Mouse (Mus musculus) hindbrain, postnatal 0 days (tissue): ENCODE results near the gene Obscn. TPM values are rescaled to one million over a fixed set of nuclear protein-coding genes. Genes with fewer than 3 reads are reported as not detected.

Experiments
- ATAC-seq: fragments of 200-750 bp; cut with Nextera tagmentation; 2 replicates; pipeline ENCODE4 v1.8.0; 2017; ENCODE audit warnings: mild to moderate bottlenecking, moderate TSS enrichment, moderate library complexity
- DNase-seq: peaks from one replicate; pipeline ENCODE4 v3.0.0-alpha.2; 2015; ENCODE audit warnings: low spot score
- H3K27ac ChIP-seq: fragments of 300-500 bp; sonication (generic); 2 replicates; pipeline ENCODE4 v1.5.1; 2014; ENCODE audit warnings: mild to moderate bottlenecking
- H3K27me3 ChIP-seq: fragments of 300-500 bp; sonication (generic); 2 replicates; pipeline ENCODE4 v1.6.1; 2014; ENCODE audit warnings: low read length, mixed read lengths; ENCODE audit not compliant: insufficient read depth
- H3K36me3 ChIP-seq: fragments of 300-500 bp; sonication (generic); 2 replicates; pipeline ENCODE4 v1.6.1; 2014; ENCODE audit warnings: low read length, mixed read lengths; ENCODE audit not compliant: insufficient read depth
- H3K4me1 ChIP-seq: fragments of 300-500 bp; sonication (generic); 2 replicates; pipeline ENCODE4 v1.6.1; 2014; ENCODE audit warnings: antibody characterized with exemption, low read length, mixed read lengths; ENCODE audit not compliant: insufficient read depth
- H3K4me2 ChIP-seq: fragments of 300-500 bp; sonication (generic); 2 replicates; pipeline ENCODE4 v1.6.1; 2014; ENCODE audit warnings: low read depth, mild to moderate bottlenecking, low read length, moderate library complexity, mixed read lengths
- H3K4me3 ChIP-seq: fragments of 300-500 bp; sonication (generic); 2 replicates; pipeline ENCODE4 v1.5.1; 2014; ENCODE audit warnings: low read length
- H3K9ac ChIP-seq: fragments of 300-500 bp; sonication (generic); replicated peaks from 2 replicates; pipeline ENCODE4 v1.6.1; 2014; ENCODE audit warnings: mild to moderate bottlenecking, low read length, moderate library complexity, mixed read lengths
- H3K9me3 ChIP-seq: fragments of 300-500 bp; sonication (generic); 2 replicates; pipeline ENCODE4 v1.6.1; 2016; ENCODE audit warnings: low read length, mixed read lengths
- CTCF ChIP-seq: IDR thresholded peaks from 2 replicates; pipeline ENCODE4 v1.5.1; 2016; ENCODE audit warnings: antibody characterized with exemption, control low read depth, low read depth
- WGBS: fragments of 180-500 bp; shearing (Covaris S2); extraction: QIAGEN DNeasy Blood & Tissue Kit; methylation state at CpG from one replicate; pipeline ENCODE4 v1.1.7; 2014; 5-methylcytosine and 5-hydroxymethylcytosine counted together
- polyA plus RNA-seq: library from polyadenylated mRNA; unstranded; fragments of >200 nt; fragmentation: Nextera tagmentation; extraction: Ambion mirVana; gene quantifications from 2 replicates; pipeline ENCODE4 v1.2.1, GENCODE M21; 2015
- total RNA-seq: library from RNA; depleted of rRNA; stranded (reverse); fragments of >200 nt; gene quantifications from 2 replicates; pipeline ENCODE4 v1.2.3, GENCODE M21; 2014

Obscn gene
- total and polyA plus RNA-seq, 2 experiments from 2014 or later: 0.41 to 2.8 TPM

- Histone ChIP-seq H3K36me3 (0 out of 2 replicates have a peak, but pooled peaks cover 2% of the 10 kb centered on the region), H3K4me3 (no peak overlapping the region), H3K9ac (no peak overlapping the region), H3K27me3 (no peaks in the 10 kb centered on the region), H3K4me2 (no peak overlapping the region), H3K27ac (no peak overlapping the region), H3K4me1 (no peaks in the 10 kb centered on the region), H3K9me3 (no peaks in the 10 kb centered on the region)
- WGBS: 55% methylated on average over 12 of the region's 12 CpGs
- TF ChIP-seq CTCF: no peak
- ATAC-seq (0 out of 2 replicates have a peak, but pooled peaks have one; percentile 8), DNase-seq (no peak)
Observed at GRCm38 (mm10) chr11:58995807-58996370, 140.3 kb downstream of the Obscn start.

- DNase-seq: no peak
- WGBS: 78% methylated on average over 9 of the region's 9 CpGs
- H3K4me1 ChIP-seq: no peaks in the 10 kb centered on the region
- no peaks in the 10 kb centered on the region for H3K27me3 ChIP-seq
- 0 out of 2 replicates have a peak, but pooled peaks cover 7% of the 10 kb centered on the region for H3K36me3 ChIP-seq
- H3K9me3 ChIP-seq: no peaks in the 10 kb centered on the region
- peak; percentile 13; the same call in 1 of the 2 replicates for ATAC-seq
- no peak overlapping the region for H3K4me3 ChIP-seq
- H3K4me2 ChIP-seq: peak overlapping the region; percentile 57
- H3K9ac ChIP-seq: no peak overlapping the region; the same call in 1 of the 2 replicates
- TF ChIP-seq CTCF: no peak
- no peak overlapping the region for H3K27ac ChIP-seq
Observed at GRCm38 (mm10) chr11:58995061-58995806, 141.0 kb downstream of the Obscn start.

GRCm38 (mm10) chr11:58994337-58994826 lies 141.8 kb downstream of the Obscn start:
- Histone ChIP-seq H3K4me3 (peak overlapping the region; percentile 35), H3K9me3 (no peaks in the 10 kb centered on the region), H3K9ac (peak overlapping the region; percentile 34), H3K4me2 (peak overlapping the region; percentile 57), H3K27me3 (no peaks in the 10 kb centered on the region), H3K4me1 (no peaks in the 10 kb centered on the region), H3K36me3 (peaks cover 8% of the 10 kb centered on the region; the same call in 1 of the 2 replicates), H3K27ac (no peak overlapping the region)
- TF ChIP-seq CTCF: peak; percentile 55
- peak; percentile 77 for ATAC-seq
- 2% methylated on average over 33 of the region's 35 CpGs for WGBS
- peak; percentile 69 for DNase-seq

- no peaks in the 10 kb centered on the region for H3K9me3 ChIP-seq
- no peaks in the 10 kb centered on the region for H3K4me1 ChIP-seq
- H3K4me3 ChIP-seq: no peak overlapping the region
- H3K36me3 ChIP-seq: peaks cover 11% of the 10 kb centered on the region; the same call in 1 of the 2 replicates
- ATAC-seq: no peak
- no peak overlapping the region for H3K27ac ChIP-seq
- no peak for TF ChIP-seq CTCF
- H3K9ac ChIP-seq: no peak overlapping the region
- no peak overlapping the region for H3K4me2 ChIP-seq
- no peak for DNase-seq
- WGBS: 87% methylated on average over 6 of the region's 6 CpGs
- no peaks in the 10 kb centered on the region for H3K27me3 ChIP-seq
Observed at GRCm38 (mm10) chr11:58993091-58993670, 143.0 kb downstream of the Obscn start.

GRCm38 (mm10) chr11:58991911-58992310 lies 144.3 kb downstream of the Obscn start:
- H3K4me2 ChIP-seq: no peak overlapping the region
- ATAC-seq (no peak), DNase-seq (no peak)
- H3K4me1 ChIP-seq: no peaks in the 10 kb centered on the region
- no peak overlapping the region for H3K4me3 ChIP-seq
- no peak overlapping the region for H3K9ac ChIP-seq
- no peak overlapping the region for H3K27ac ChIP-seq
- WGBS: 78% methylated on average over 3 of the region's 3 CpGs
- no peaks in the 10 kb centered on the region for H3K27me3 ChIP-seq
- TF ChIP-seq CTCF: no peak
- peaks cover 16% of the 10 kb centered on the region for H3K36me3 ChIP-seq
- H3K9me3 ChIP-seq: no peaks in the 10 kb centered on the region

- no peaks in the 10 kb centered on the region for H3K27me3 ChIP-seq
- no peaks in the 10 kb centered on the region for H3K9me3 ChIP-seq
- no peak for DNase-seq
- WGBS: 82% methylated on average over 9 of the region's 9 CpGs
- TF ChIP-seq CTCF: no peak
- H3K4me2 ChIP-seq: no peak overlapping the region
- no peak overlapping the region for H3K4me3 ChIP-seq
- no peak for ATAC-seq
- no peaks in the 10 kb centered on the region for H3K4me1 ChIP-seq
- no peak overlapping the region for H3K9ac ChIP-seq
- peaks cover 23% of the 10 kb centered on the region for H3K36me3 ChIP-seq
- no peak overlapping the region for H3K27ac ChIP-seq
Observed at GRCm38 (mm10) chr11:58990794-58991193, 145.4 kb downstream of the Obscn start.
